Comparison of ENCODE assay signal across 15 mouse cellular contexts in genomic region chr11:40713858-40714257, GRCm38 (mm10). TPM values are rescaled to one million over a fixed set of nuclear protein-coding genes. Genes with fewer than 3 reads are reported as not detected.
DNase-seq lines count a peak whose midpoint lies in the region; ATAC-seq and TF ChIP-seq lines count a peak whose summit lies in the region.
"Had no signal": no experiment of that assay in that cellular context is flagged by ENCODE, and none has a peak within 500 bp of the region (broad histone marks: within the 10 kb centered on the region; RNA-seq: fewer than 3 reads in every experiment).

No protein-coding gene starts in this region.

- WGBS in lung, embryonic 14.5 days: 69% methylated on average over 8 of the region's 8 CpGs

- no peaks in the 10 kb centered on the region for H3K9me3 ChIP-seq in lung, embryonic 14.5 days (ENCODE audit: low read depth, low read length)
- H3K9me3 ChIP-seq: liver, embryonic 15.5 days had no signal

- no peak for ATAC-seq in lung, embryonic 14.5 days (ENCODE audit: insufficient read depth)
- no peak for ATAC-seq in frontal cortex, adult (ENCODE audit: low TSS enrichment)
- ATAC-seq: inflammation-experienced regulatory T-cells, adult 6 months had no signal

- no peak overlapping the region for H3K4me2 ChIP-seq in lung, embryonic 14.5 days
- H3K4me2 ChIP-seq: liver, embryonic 15.5 days had no signal

- H3K4me3 ChIP-seq in lung, embryonic 14.5 days (ENCODE audit: low read depth, low read length): no peak overlapping the region
- H3K4me3 ChIP-seq: erythroblast, embryonic 14.5 days; liver, embryonic 15.5 days had no signal

- H3K4me1 ChIP-seq in lung, embryonic 14.5 days (ENCODE audit: insufficient read depth): no peaks in the 10 kb centered on the region
- H3K4me1 ChIP-seq: liver, embryonic 15.5 days had no signal

- H3K27me3 ChIP-seq in lung, embryonic 14.5 days (ENCODE audit: insufficient read depth, low read length): no peaks in the 10 kb centered on the region
- H3K27me3 ChIP-seq: liver, embryonic 15.5 days had no signal

- peaks cover 97% of the 10 kb centered on the region for H3K36me3 ChIP-seq in lung, embryonic 14.5 days (ENCODE audit: insufficient read depth)

- peak; percentile 1 for DNase-seq in gastrocnemius, adult 18-20 months (ENCODE audit: low spot score)
- no peak for DNase-seq in gastrocnemius, postnatal 4 days (ENCODE audit: low spot score in 2 of 2)
- DNase-seq in lung, embryonic 14.5 days: peak; percentile 23
- no peak for DNase-seq in lung, postnatal 25 days (ENCODE audit: low spot score)
- peak; percentile 7 for DNase-seq in urinary bladder, postnatal 25 days (ENCODE audit: low spot score)
- no peak for DNase-seq in urinary bladder, postnatal 10 days (ENCODE audit: low spot score)
- DNase-seq in layer of hippocampus, adult 18-20 months (ENCODE audit: low spot score in 2 of 2): no peak
- DNase-seq: cerebellum, adult 11 months; embryo, embryonic 11 days; layer of hippocampus, adult 9-11 months had no signal

- H3K9ac ChIP-seq in lung, embryonic 14.5 days: no peak overlapping the region
- H3K9ac ChIP-seq: liver, embryonic 15.5 days had no signal

- TF ChIP-seq CTCF in lung, embryonic 14.5 days (IDR thresholded peaks at IDR 0.05; ENCODE audit: low read depth): no peak

- H3K27ac ChIP-seq in lung, embryonic 14.5 days (ENCODE audit: low read depth): no peak overlapping the region
- H3K27ac ChIP-seq: liver, embryonic 15.5 days had no signal

RNA-seq across cellular contexts. Expression of gene Mat2b, which starts 18.9 kb away (rescaled TPM):
- total RNA-seq in gastrocnemius, adult 18-20 months (2021): 10 to 100 TPM; 55.7 to 57.3 TPM
- total RNA-seq in gastrocnemius, postnatal 4 days (2021): 10 to 100 TPM; 65.5 to 69.4 TPM
- polyA plus RNA-seq in lung, embryonic 14.5 days (2014; fragmentation: Nextera tagmentation; extraction: Ambion mirVana): 85.1 and 93.4 TPM in 2 replicates
- total RNA-seq in layer of hippocampus, adult 18-20 months (2021): 100 to 1,000 TPM; 120 to 130 TPM

RNA-seq across cellular contexts. Expression of gene Hmmr, which starts 19.4 kb away (rescaled TPM):
- not detected for total RNA-seq in gastrocnemius, adult 18-20 months (2021)
- total RNA-seq in gastrocnemius, postnatal 4 days (2021): 10 to 100 TPM in 1 of 2 experiments, 1 to 10 TPM in 1; 7.8 to 10.9 TPM
- polyA plus RNA-seq in lung, embryonic 14.5 days (2014; fragmentation: Nextera tagmentation; extraction: Ambion mirVana): 62.9 and 63.7 TPM in 2 replicates
- under 1 TPM in 1 of 2 experiments, not detected in 1; 0.15 TPM for total RNA-seq in layer of hippocampus, adult 18-20 months (2021)
- total RNA-seq: neutrophil, adult 5-6 weeks had no signal

RNA-seq across cellular contexts. Expression of gene Nudcd2, which starts 19.6 kb away (rescaled TPM):
- 10 to 100 TPM; 10.1 to 13.4 TPM for total RNA-seq in gastrocnemius, adult 18-20 months (2021)
- 10 to 100 TPM; 31.0 to 32.9 TPM for total RNA-seq in gastrocnemius, postnatal 4 days (2021)
- 167 and 172 TPM in 2 replicates for polyA plus RNA-seq in lung, embryonic 14.5 days (2014; fragmentation: Nextera tagmentation; extraction: Ambion mirVana)
- 10 to 100 TPM; 17.0 to 19.9 TPM for total RNA-seq in layer of hippocampus, adult 18-20 months (2021)

RNA-seq across cellular contexts. Expression of gene Ccng1, which starts 41.3 kb away (rescaled TPM):
- 100 to 1,000 TPM; 650 to 668 TPM for total RNA-seq in gastrocnemius, adult 18-20 months (2021)
- 100 to 1,000 TPM; 297 to 304 TPM for total RNA-seq in gastrocnemius, postnatal 4 days (2021)
- 35.8 and 42.0 TPM in 2 replicates for polyA plus RNA-seq in lung, embryonic 14.5 days (2014; fragmentation: Nextera tagmentation; extraction: Ambion mirVana)
- total RNA-seq in layer of hippocampus, adult 18-20 months (2021): 10 to 100 TPM; 72.3 to 74.5 TPM

Comparison
In these comparisons a context has a peak if more than half of its experiments do, and no peak if none do; other contexts are left out.
1. DNase-seq: peak in gastrocnemius, adult 18-20 months (single experiment), lung, embryonic 14.5 days (single experiment) and urinary bladder, postnatal 25 days (single experiment); none in gastrocnemius, postnatal 4 days (0 of 2), lung, postnatal 25 days (single experiment), urinary bladder, postnatal 10 days (single experiment) and layer of hippocampus, adult 18-20 months (0 of 2).
2. RNA of gene Hmmr, which starts 19.4 kb away (total RNA-seq): 7.8 to 10.9 TPM in gastrocnemius, postnatal 4 days; 0.15 TPM in layer of hippocampus, adult 18-20 months and not detected in gastrocnemius, adult 18-20 months; every median in the first group is over 4 times any median in the second.